Mouse (Mus musculus): ENCODE results near the gene Copz2.
A peak's percentile ranks its signal among the peaks of the same experiment; 100 is the strongest.
"Not testable (repeated sequence)": the region's sequence is repeated elsewhere in the genome, so short reads cannot be mapped to it uniquely, and the experiment has no call there.

The Copz2 gene

DNA sequence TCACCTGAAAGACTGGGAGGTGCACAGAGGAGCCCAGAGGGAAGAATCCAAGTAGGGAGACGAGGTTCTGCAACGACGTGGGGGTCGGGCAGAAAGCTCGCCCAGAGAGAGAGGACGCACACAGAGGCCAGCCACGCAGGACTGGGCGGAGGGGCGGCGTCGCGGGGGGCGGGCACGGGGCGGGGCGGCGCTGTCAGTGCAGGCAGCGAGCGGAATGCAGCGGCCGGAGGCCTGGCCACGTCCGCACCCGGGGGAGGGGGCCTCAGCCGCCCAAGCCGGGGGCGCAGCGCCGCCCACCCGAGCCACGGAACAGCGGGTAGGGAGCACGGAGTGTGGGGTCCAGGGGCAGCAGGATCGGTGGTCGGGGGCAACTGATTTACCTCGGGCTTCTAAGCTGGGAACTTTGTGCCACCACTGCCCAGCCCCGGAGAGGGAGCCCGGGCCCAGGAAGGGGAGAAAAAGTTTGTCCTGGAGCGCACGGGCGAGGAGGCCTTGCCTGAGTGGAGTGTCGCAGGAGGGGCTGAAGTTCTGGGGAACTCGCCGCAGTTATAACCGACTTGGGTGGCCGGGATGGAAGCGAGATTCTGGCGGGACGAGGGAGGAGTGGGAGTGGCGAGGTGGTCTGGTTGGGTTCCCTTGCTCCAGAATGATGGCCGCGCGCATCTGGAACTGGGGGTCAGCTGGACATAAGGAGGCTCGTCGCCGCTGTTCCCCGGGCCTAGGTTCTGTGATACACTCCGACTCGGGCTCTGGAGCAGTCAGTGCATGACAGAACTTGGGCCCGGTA, at the start of gene Copz2:
TSS of gene Copz2 (plus strand) at position 190 of the 787 bp plus-strand sequence.
- no peak for DNase-seq (ENCODE audit: low spot score)

DNA sequence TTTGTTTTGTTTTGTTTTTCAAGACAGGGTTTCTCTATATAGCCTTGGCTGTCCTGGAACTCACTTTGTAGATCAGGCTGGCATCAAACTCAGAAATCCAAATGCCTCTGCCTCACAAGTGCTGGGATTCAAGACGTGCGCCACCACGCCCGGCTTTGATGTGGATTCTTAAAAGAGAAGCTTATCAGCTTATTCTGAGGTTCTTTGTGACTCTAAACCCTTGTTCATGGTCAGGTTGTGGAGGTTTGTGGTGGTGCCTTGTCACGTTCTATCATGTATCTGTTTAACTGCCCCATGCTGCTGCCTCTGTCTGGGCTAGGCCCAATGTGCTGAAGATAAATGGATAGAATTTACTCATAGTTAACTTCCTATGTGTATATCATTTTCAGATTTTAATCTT, 44.1 kb upstream of the Copz2 start:
- no peak for DNase-seq (ENCODE audit: low spot score)

DNA sequence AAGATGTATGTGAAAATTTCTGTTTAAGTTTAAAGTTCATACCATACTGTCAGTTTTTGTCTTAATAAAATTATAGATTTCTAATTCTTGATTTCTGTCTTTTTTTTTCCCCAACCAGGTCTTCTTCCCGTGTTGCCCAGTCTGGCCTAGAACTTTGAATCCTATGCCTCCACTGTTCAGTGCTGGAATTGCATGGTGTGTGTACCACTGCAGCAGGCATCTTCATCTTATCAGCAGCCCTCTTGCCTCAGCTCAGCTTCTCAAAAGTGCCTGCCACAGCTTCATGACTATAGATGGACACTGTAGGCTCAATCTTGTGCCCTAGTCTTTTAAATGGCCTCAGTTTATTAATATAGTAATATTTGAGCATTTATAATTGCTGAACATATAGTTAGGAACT, 41.6 kb upstream of the Copz2 start:
- no peak for DNase-seq (ENCODE audit: low spot score)

DNA sequence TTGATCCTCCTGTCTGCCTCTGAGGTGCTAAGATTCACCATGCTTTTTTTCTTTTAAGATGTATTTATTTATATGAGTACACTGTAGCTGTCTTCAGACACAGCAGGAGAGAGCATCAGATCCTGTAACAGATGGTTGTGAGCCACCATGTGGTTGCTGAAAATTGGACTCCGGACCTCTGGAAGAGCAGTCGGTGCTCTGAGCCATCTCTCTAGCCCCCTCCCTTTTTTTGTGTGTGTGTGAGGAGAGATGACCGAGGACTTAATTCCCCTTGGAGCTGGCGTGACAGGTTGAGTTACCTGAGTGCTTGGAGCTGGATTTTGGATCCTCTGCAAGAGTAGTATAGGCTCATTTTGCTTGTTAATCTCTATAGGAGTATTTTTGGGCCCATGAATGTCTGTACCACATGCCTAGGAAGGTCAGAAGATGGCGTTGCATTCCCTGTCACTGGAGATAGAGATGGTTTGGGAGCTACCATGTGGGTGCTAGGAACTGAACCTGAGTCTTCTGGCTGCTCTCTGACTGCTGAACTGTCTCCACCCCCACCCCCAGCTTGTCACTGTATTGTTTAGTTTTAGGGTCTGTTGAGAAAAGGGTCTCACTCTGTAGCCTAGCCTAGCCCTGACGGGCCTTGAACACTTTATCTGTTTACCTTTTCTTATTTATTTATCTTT, 40.0 kb upstream of the Copz2 start:
- DNase-seq (ENCODE audit: low spot score): no peak

DNA sequence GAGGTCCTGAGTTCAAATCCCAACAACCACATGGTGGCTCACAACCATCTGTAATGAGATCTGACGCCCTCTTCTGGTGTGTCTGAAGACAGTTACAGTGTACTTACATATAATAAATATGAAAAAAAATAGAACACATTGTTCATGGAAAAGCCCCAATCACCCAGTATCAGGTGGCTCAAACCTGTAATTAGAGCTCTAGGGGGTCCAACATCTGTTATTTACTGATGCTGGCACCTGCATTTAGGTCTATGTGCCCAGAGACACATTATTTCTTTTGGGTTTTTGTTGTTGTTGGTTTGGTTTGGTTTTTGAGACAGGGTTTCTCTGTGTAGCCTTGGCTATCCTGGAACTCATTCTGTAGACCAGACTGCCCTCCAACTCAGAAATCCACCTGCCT, 38.5 kb upstream of the Copz2 start:
- DNase-seq (ENCODE audit: low spot score): not testable (repeated sequence)

DNA sequence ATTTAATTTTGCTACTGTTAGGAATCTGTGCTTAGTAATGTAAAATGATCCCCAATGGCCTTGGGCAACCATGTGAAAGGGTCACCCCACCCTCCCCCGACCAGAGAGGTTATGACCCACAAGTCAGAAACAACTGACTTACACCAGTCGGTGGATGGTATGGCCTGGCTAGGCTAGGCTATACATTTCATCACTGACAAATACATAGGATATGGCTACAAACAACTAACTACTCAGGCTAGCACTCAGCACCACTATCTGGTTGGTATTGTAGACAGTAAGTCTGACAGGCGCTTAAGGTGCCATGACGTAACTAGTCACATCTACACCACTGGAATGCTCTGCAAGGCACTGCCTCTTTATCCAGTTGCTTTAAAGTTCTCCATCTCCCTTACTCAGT, 36.2 kb upstream of the Copz2 start:
- no peak for DNase-seq (ENCODE audit: low spot score)

DNA sequence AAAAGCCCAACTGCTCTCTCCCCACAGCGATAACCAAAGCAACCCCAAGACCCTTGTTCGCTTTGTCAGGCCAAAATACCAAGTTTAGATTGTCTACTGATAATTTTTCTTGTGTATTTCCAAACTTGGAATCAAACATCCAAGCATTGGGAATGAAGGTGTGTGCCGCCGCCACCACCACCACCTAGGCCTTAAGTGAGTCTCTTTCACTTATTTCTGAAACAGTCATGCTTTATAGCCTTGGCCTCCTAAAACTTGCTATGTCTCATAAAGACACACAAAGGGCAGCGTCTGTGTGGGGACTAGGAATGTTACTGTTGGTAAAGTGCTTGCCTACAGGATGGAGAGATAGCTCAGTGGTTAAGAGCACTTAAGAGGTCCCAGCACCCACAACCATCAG, 35.8 kb upstream of the Copz2 start:
- no peak for DNase-seq (ENCODE audit: low spot score)

DNA sequence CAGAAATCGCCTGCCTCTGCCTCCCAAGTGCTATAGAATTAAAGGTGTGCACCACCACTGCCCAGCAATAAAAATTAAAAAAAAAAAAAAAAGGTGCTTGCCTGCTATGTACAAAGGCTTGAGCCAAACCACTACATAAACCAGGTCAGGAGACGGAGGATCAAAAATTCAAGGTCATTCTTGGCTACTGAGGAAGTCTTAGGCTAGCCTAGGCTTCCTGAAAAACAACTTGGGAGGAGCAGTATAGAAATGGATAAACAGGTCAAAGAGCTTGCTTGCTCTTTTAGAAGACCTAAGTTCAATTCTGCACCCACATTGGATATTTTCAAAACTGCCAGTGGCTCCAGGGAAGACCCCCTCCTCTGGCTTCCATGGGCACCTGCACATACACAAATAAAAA, 35.2 kb upstream of the Copz2 start:
- DNase-seq (ENCODE audit: low spot score): no peak

DNA sequence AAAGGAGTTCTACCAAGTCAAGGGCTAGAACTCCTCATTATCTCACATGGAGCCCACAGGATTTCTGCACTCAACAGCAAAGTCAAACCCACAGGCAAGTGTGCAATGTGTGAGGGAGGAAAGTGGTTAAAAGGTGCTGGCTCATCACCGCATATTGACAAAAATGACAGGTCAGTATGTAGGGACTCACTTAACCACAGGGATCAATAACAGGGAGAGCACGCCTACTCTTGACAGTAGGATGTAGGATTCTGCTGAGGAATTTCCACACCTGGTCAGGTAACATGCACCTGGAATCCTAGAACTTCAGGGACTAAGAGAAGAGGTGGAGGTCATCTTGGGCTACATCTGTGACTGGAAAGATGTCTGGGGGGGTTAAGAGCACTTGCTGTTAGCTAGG, 33.8 kb upstream of the Copz2 start:
- DNase-seq (ENCODE audit: low spot score): no peak

DNA sequence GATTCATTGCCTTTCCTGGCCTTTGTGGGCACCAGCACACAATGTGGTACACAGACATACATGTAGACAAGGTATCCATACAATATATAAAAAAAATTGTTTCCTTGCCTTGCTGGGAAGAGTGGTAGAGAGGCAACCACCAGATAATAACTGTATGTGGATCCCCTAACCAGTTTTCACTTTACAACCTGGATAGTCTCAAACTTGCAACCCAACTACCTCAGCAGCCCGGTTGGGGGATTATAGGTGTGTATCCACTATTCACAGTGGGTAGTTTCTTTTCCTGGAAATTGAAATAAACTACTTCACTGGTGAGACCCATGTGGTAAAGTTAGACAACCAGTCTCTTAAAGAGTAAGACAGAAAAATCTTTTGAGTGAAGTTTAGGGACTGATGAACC, 33.2 kb upstream of the Copz2 start:
- no peak for DNase-seq (ENCODE audit: low spot score)

DNA sequence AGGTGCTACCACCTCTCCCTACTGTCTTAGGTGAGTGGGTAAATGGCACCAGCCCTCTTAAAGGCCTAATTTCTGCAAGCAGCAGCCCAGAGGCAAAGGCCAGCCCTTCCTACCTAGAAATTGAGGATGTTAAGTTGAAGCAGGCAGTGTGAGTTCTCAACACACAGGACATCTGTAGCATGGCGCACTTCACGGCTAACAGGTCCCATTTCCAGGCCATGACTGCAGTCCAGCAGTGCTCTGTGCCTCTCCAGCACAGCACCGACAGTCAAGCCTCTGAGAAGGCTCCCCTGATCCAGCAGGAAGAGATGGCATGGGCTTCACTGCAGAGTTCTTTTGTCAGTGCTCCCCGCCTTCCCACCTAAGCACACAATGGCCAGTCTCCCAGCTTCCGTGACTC, 32.7 kb upstream of the Copz2 start:
- no peak for DNase-seq (ENCODE audit: low spot score)

DNA sequence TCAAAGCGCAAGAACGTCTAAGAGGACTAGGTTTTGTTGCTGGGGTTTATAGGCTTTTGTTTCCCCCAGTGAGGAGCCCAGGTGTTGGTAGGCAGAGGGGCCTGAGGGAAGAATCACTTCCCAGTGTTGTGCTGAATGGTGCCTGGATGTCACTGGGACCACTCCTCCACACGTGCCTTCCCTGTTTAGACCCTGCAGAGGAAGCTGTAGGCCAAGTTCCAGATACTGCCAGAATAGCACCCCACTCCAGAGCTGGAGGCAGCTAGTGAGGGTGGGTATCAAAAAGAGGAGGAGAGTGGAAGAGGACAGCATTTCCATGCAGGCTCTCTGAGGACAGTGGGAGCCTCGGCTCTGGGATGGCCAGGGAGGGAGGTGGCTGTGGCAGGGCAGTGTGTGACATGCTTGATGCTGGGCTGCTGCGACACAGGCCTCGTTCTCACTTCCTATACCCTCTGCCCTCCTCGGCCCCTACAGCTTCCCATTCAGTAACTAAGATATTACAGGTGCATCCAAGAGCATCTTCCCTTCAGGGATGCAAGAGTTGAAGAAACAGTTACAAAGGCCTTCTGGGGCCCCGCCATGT, 31.5 kb upstream of the Copz2 start:
- DNase-seq (ENCODE audit: low spot score): no peak

DNA sequence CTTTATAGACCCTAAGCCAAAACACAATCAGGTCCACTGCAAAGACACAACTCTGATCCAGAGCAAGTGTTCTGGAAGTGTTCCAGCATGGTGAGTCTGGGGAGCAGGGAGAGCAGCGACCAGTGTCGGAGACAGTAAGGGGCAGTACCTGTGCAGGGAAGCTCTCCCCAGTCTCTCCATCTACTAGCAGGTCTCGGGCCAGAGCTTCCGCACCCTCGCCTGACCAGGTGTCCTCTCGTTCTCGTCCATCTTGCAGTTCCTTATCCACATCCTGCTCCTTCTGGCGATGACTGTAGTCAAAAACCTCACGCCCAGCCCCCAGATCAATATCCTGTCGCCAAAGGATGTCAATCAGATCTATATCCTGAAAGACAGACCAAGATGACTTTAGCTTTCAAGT, 27.7 kb upstream of the Copz2 start:
- DNase-seq (ENCODE audit: low spot score): no peak

DNA sequence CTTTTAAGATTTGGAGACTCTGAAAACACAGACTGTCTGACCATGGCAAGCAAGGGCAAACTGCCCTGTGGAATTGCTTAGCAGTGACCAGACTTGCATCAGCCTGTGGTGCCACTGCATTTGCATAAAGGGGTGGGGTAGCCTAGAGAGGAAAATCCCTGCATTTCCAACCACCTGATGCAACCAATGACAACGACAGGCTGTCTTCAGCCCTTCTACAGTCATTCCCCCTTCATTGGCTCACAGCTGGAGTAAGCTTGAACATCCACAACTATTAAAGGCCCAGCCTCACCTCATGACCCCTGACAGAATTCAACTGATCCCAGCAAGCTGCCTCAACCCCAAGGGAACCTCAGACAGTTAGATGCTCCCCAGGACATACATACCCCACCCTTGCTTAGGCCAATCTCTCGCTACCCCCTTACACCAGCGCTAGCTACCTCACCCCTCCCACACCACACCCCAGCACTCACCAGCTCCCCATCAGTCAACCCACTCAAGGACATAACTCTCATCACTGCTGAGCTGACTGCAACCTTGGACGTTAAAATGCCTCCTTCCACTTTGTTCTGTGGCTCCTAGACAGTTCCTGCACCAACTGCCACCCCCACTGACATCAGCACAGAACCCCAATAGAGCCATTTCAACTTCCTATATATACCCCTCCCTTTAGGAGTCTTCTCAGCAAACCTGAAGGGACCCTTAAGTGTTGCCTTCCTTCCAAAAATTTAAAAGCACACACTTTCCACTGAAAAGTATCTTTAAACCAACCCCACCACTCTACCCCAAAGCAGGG, 26.8 kb upstream of the Copz2 start:
- no peak for DNase-seq (ENCODE audit: low spot score)

DNA sequence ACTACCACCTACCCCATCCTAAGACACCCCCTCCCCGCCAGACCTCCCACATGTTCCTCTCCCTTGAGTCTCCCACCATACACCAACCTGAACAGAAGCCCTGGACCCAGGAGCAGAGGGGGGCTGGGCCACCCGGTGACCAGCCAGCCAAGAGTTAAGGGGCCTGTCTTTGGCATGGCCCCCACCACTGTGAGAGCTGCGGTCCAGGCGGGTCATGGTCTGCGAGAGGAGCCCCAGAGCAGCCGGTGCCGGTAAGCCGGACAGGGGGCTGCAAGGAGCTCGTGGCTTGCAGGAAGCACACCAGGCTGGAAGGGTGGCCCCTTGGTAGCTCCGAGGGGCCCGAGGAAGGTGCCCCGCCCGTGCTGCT, 26.2 kb upstream of the Copz2 start:
- DNase-seq (ENCODE audit: low spot score): no peak

DNA sequence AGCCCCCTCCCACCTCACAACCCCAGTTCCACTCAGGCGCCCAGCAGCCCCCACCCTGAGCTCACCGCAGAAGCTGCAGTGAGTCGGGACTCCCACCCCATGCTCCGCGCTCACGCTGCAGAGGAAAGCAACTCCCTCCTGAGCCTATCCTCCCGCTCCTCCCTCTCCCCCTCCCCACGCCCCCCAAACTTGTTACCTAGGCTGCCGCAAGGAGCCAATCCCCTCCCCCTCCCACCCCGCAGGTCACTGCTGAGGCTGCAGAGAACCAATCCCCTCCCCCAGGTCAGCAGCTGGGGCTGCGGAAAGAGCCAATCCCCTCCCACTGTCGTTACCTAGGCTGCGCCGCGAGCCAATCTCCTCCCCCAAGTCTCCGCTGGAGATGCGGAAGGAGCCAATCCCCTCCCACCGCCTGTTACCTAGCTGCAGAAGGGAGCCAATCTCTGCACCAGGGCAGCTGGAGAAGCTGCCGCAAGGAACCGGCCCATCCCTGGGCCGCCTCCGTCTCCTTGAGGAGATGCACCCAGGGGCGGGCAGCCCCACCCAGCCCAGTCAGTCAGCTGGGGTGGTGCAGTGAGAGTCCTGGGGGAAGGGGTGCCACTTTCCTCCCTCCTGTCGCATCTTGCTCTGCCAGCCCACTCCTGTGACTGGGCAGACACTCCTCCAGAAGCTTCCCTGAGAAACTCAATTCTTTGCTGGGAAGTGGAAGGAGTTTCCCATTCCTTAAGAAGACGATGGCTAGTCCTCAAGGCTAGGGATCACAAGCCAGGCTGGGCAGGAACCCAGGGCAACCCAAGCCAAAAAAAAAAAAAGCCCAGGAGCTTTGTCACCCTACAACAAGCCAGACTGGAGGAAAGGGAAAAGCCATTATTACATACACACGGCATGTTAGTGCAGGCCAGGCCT, 25.5 kb upstream of the Copz2 start:
- peak; percentile 89 for DNase-seq (ENCODE audit: low spot score)

DNA sequence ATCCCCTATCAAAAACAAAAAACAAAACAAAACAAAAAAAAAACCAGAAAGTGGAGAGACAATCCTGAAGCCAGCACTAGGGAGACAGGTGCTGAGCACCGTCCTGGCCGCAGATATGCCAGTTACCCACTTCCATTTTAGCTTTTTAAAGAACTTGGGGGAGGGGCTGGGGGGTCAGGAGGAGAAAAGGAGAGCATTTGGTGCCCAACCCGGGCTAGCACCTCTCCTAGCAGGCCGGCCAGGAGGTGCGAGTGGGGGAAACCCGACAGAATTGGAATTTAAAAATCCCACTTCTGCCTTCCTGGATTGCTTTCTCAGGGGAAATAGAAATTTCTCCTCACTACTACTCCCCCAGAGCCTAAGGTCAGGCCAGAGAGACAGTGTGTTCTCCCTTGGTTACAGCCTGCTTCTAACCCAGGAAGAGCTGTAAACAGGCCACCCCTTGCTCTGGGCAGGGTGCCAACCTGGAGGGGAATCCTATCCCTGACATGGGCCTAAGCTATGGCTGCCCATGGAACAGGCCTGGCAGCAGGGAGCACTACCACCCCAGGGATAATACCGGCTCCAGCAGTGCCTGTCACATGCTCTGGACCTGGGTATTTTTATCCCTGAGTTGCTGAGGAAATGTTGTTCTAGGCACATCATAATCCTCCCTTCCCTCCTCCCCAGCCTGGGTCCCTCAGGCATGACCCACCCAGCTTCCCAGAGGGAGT, 24.7 kb upstream of the Copz2 start:
- DNase-seq (ENCODE audit: low spot score): peak; percentile 84

DNA sequence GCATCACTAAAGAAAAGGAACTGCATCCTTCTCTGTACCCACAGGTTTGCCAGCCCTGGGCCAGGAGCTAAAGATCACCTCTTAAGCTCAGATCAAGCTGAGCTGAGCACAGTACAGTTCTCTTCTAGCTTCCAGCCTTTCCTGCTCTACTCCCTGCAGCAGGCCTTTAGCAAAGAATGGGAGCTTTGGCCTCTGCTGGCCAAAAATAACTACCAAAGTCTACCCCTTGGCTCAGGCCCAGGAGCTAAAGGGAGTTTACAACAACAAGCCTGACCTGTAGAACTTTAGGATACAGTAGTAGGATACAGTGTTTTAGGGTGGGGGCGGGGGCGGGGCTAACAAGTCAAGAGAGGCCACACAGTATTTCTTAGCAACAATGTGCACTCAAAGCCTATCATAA, 23.2 kb upstream of the Copz2 start:
- no peak for DNase-seq (ENCODE audit: low spot score)

DNA sequence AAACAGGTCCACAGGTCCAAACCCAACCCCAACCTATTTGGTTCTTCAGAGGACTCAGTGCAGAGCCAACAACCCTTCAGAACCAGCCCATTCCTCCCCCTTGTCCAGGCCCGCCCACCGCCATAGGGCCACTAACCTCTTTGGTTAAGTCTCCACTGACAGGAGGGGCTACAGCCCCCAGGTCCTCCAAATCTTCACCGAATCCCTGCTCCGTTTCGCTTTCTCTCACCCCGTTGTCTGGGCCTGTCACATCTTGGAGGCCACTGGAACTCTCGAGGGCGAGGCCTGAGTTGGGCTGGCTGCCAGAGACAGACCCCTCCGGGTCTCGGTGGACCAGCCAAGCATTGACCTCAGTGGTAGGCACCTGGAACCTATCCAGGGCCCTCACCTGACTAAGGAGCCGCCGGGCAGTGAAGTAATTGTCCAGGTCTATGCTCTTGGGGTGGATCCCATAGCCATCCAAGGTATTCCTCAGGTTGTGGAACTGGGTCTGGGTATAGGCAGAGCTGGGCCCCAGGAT, 22.5 kb upstream of the Copz2 start:
- DNase-seq (ENCODE audit: low spot score): no peak

DNA sequence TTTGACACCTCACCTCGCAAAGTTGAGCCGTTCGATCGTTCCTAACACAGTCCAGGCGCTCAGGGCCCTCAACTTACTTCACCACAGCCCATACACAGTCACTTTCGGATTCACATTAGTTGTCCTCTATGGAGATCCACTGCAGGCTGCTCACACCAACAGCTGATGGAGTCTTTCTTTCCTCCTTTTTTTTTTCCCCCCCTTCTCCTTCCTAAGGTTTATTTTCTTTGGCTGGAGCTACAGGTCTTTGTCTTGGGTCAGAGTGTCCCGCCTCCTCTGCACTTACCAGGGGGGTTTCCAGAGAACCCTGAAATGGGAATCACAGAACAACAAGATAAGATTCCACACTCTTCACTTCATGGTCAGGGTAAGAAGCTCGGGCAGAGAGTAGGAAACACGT, 21.8 kb upstream of the Copz2 start:
- DNase-seq (ENCODE audit: low spot score): no peak

DNA sequence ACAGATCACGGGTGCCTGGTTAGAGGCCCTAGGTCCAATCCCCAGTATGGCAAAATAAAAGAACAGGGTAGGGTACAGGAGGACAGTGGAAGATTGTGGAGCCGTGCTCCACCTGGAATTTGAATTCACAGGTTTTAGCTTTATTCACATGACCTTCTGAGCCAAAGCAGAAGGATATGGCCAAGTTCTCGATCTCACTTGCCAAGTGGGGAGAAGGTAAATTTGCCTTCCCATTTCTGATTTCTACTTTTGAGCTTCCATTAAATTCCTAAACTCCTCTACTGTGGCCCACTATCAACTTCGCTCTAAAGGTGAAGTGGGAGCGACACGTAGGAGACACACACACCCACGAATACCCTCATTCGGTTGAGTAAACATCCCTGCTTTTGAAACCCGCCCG, 20.8 kb upstream of the Copz2 start:
- no peak for DNase-seq (ENCODE audit: low spot score)
